Mouse (Mus musculus) brown adipose tissue, adult 24 weeks (tissue): ENCODE data around the gene Ldb1. TPM values are rescaled to one million over a fixed set of nuclear protein-coding genes. Genes with fewer than 3 reads are reported as not detected.
"Not testable (repeated sequence)": the region's sequence is repeated elsewhere in the genome, so short reads cannot be mapped to it uniquely, and the experiment has no call there.

Experiments used
- H3K27ac ChIP-seq: fragments of 200-500 bp; replicated peaks from 2 replicates; pipeline ENCODE4 v1.5.1; 2012; ENCODE audit warnings: low read depth, mild to moderate bottlenecking, low read length
- H3K4me1 ChIP-seq: fragments of 200-500 bp; 2 replicates; pipeline ENCODE4 v1.6.1; 2012; ENCODE audit warnings: low read length, mixed read lengths; ENCODE audit not compliant: control insufficient read depth, insufficient read depth, insufficient read length
- H3K4me3 ChIP-seq: fragments of 200-500 bp; 2 replicates; pipeline ENCODE4 v1.5.1; 2012; ENCODE audit warnings: low read depth, mild to moderate bottlenecking, low read length, moderate library complexity; ENCODE audit not compliant: insufficient read depth
- polyA plus RNA-seq: library from polyadenylated mRNA; stranded (reverse); fragments of >200 nt; gene quantifications from 2 replicates; pipeline ENCODE4 v1.2.4, GENCODE M21; 2012; ENCODE audit not compliant: missing spikeins, insufficient read depth, insufficient read length

Gene Ldb1
- polyA plus RNA-seq, 1 experiment: 23.9 TPM

DNA sequence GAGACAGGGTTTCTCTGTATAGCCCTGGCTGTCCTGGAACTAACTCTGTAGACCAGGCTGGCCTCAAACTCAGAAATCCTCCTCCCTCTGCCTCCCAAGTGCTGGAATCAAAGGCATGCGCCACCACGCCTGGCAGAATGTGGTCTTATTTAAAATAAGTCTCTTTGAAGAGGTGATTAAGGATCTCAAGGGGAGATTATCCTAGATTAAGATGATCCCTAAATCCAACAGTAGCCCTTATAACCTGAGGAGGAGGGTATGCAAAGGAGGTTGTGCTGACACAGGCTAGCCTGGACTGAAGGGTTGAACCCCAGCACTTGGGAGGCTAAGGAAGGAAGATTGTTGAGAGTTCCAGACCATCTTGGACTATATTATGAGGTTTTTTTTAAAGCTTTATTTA lies 29.0 kb downstream of the Ldb1 start:
- Histone ChIP-seq H3K27ac (no peak overlapping the region), H3K4me3 (no peak overlapping the region), H3K4me1 (no peaks in the 10 kb centered on the region)

DNA sequence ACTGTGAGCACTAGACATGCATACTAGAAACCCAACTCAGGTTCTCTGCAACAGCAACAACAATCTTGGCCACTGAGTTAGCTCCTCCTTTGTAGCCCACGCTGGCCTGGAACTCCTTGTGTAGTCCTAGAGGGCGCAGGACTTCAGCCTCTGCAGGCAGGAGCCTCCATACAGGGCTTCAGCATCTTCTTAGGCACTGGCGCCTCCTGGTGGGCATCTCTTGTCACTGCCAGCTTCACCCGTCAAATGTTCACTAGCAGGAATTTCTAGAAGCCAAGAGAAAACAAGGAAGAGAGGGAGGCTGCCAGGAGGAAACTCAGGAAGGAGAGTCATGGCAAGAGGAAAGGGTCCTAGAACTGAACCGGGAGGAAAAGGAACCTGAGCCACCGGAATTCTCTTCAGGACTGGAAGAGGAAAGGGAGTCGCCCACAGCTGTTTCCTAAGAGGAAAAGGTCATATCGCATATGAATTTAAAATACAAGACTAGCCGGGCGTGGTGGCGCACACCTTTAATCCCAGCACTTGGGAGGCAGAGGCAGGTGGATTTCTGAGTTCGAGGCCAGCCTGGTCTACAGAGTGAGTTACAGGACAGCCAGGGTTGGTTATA lies 30.3 kb downstream of the Ldb1 start:
- Histone ChIP-seq H3K4me1 (no peaks in the 10 kb centered on the region), H3K4me3 (no peak overlapping the region), H3K27ac (no peak overlapping the region)

GRCm38 (mm10) chr19:46005680-46006079 lies 39.3 kb downstream of the Ldb1 start:
- Histone ChIP-seq H3K27ac (no peak overlapping the region), H3K4me3 (no peak overlapping the region), H3K4me1 (peaks cover 15% of the 10 kb centered on the region)

GRCm38 (mm10) chr19:46004814-46005466 lies 40.1 kb downstream of the Ldb1 start:
- Histone ChIP-seq H3K4me3 (peak overlapping the region; percentile 72; the same call in 1 of the 2 replicates), H3K4me1 (peaks cover 15% of the 10 kb centered on the region), H3K27ac (no peak overlapping the region)

DNA sequence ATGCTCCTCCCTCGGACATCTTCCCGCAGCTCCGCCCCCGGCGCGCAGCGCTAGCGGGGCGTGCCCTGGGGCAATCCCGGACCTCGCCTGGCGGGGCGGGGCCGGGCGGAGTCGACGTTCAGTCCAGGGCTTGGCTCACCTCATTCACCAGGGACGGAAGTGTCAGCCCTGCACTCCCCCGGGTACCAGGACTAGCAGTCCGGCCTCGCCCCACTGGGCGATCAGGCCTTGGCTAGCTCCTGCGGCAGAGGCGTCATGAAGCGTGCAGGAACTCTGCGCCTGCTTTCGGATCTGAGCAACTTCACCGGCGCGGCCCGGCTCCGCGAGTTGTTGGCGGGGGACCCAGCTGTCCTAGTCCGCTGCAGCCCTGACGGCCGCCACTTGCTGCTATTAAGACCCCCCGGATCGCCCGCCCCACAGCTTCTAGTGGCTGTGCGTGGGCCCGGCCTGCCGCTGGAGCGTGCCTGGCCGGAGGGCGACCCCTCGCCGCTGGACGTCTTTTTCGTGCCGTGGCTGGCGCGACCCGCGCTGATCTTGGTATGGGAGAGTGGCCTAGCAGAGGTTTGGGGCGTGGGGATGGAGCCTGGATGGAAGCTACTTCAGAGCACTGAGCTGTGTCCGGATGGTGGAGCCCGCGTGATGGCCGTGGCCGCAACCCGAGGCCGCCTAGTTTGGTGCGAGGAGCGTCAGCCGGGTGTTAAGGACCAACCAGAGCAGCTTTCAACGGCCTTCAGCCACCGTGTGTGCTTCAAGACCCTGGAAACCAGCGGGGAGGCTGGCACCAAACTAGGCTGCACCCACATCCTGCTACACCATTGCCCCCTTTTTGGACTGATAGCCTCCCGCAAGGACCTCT lies 41.4 kb downstream of the Ldb1 start, which contains the start of gene Hps6:
Hps6 (plus strand) TSS at position 138 of the 856 bp plus-strand sequence.
- H3K27ac ChIP-seq: 0 out of 2 replicates have a peak within 1 kb of the TSS, but pooled peaks have one; percentile 32
- peaks cover 15% of the 10 kb centered on the region for H3K4me1 ChIP-seq
- H3K4me3 ChIP-seq: peak within 1 kb of the TSS; percentile 72

DNA sequence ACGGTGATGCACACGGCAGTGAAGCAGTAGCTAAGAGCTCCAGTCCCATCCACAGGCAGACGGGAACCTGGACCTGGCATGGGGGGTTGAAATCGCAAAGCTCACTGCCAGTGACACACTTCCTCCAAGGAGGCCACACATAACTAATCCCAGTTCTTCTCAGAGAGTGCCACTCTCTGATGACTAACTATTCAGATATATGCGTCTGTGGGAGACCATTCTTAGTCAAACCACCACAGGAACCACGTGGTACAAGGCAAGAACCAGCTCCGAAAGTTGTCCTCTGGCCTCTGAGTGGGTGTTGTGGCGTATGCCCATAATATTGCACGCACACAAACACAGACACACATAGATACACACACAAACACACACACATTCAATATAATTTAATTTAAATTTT lies 42.7 kb downstream of the Ldb1 start:
- Histone ChIP-seq H3K27ac (no peak overlapping the region), H3K4me1 (peaks cover 15% of the 10 kb centered on the region), H3K4me3 (no peak overlapping the region)

- H3K4me3 ChIP-seq: no peak overlapping the region
- H3K27ac ChIP-seq: no peak overlapping the region
- H3K4me1 ChIP-seq: peaks cover 4% of the 10 kb centered on the region
These were observed 45.6 kb downstream of the Ldb1 start for GRCm38 (mm10) chr19:45999378-45999777.

GRCm38 (mm10) chr19:45998694-45999217 lies 46.3 kb downstream of the Ldb1 start:
- H3K27ac ChIP-seq: no peak overlapping the region
- H3K4me3 ChIP-seq: peak overlapping the region; percentile 45
- no peaks in the 10 kb centered on the region for H3K4me1 ChIP-seq

GRCm38 (mm10) chr19:45997785-45998693 lies 47.0 kb downstream of the Ldb1 start, which contains the start of gene Armh3:
Armh3 (minus strand) TSS chr19:45998488.
- H3K27ac ChIP-seq: peak within 1 kb of the TSS; percentile 97
- H3K4me3 ChIP-seq: peak within 1 kb of the TSS; percentile 92
- no peaks in the 10 kb centered on the region for H3K4me1 ChIP-seq

DNA sequence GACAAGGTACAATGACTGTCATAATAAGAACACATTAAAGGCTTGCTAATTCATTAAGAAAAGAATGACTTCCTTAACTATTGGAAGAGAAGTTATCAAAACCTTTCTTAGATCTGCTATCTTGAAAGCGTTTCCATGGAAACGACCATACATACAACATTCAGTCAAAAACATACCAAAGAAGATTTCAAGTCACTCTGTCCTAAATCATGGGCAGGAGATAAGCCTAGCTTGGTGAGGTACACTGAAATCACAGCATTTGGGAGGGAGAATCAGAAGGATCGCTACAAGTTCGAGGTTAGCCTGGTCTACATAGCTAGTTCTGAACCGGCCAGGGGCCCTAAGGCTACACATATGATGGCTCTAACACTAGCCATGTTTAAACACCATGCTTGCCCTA lies 47.6 kb downstream of the Ldb1 start:
- Histone ChIP-seq H3K27ac (peak overlapping the region; percentile 97; the same call in 1 of the 2 replicates), H3K4me1 (no peaks in the 10 kb centered on the region), H3K4me3 (peak overlapping the region; percentile 92)

- Histone ChIP-seq H3K4me3 (no peak overlapping the region), H3K27ac (no peak overlapping the region), H3K4me1 (no peaks in the 10 kb centered on the region)
These were observed 50.9 kb downstream of the Ldb1 start for GRCm38 (mm10) chr19:45993981-45994737.

- not testable (repeated sequence) for H3K27ac ChIP-seq, H3K4me1 ChIP-seq, H3K4me3 ChIP-seq
These were observed 51.6 kb downstream of the Ldb1 start for GRCm38 (mm10) chr19:45993441-45993840.

DNA sequence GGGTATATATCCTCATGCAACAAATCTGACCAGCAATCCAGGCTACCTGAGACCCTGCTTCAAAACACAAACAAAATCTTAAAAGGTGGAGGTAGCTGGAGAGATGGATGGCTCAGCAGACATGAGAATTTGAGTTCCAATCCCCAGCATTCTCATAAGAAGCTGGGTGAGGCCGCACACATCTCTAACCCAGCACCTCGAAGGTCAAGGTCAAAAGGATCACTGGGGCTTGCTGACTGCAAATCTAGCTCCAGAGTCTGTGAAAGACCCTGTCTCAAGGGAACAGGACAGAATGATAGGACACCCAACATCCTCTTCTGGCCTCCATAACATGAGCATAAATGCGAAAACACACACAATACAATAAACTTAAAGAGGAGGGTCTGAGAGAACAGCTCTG lies 53.8 kb downstream of the Ldb1 start:
- H3K27ac ChIP-seq: no peak overlapping the region

DNA sequence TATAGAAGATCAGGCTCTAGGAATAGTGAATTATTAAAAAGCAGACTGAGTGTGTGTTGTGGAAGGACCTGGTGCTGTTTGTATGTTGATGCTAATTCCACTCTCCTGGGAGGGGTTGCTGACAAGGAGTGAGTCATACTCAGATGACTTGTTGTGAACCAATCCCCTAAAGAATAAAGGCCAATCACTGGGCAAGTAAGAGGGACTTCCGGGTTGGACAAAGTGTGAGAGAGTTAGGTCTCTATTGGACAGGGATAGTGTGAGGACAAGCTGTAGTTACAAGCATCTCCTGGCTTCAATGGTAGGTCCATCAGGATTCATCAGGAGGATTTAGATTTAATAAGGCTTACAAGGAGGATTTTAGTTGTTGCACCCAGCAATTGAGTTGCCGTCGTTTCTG lies 56.8 kb downstream of the Ldb1 start:
- H3K4me3 ChIP-seq: no peak overlapping the region
- no peak overlapping the region for H3K27ac ChIP-seq
- H3K4me1 ChIP-seq: no peaks in the 10 kb centered on the region

More for the DNA sequence above, 53.8 kb downstream of the Ldb1 start:
- Histone ChIP-seq H3K4me3 (no peak overlapping the region), H3K4me1 (no peaks in the 10 kb centered on the region)
